Comparison of ENCODE assay signal across 8 mouse cellular contexts in genomic region chr15:51592511-51593498, GRCm38 (mm10).
DNase-seq lines count a peak whose midpoint lies in the region; ATAC-seq and TF ChIP-seq lines count a peak whose summit lies in the region.

No protein-coding gene starts in this region.

- H3K4me2 ChIP-seq in lung, embryonic 15.5 days = peak overlapping the region; percentile 49; the same call in 1 of the 2 replicates

- H3K27ac ChIP-seq in heart, embryonic 10.5 days = no peak overlapping the region
- peak overlapping the region; percentile 8; the same call in 1 of the 2 replicates for H3K27ac ChIP-seq in ES-Bruce4 (ENCODE audit: insufficient read depth, low read length)
- H3K27ac ChIP-seq in lung, embryonic 15.5 days = peak overlapping the region; percentile 80

- DNase-seq in heart, adult 11 months = peak; percentile 99
- DNase-seq in heart, embryonic 10.5 days (ENCODE audit: low spot score) = no peak
- peak; percentile 67 for DNase-seq in gastrocnemius, postnatal 25 days
- DNase-seq in yolk sac, embryonic 10.5 days (ENCODE audit: low spot score) = no peak
- DNase-seq in left cerebral cortex, adult 11 months (ENCODE audit: low spot score) = no peak
- DNase-seq in cerebellum, adult 11 months = no peak

- ATAC-seq in lung, embryonic 15.5 days (ENCODE audit: borderline replicate concordance, extremely low read depth, low FRiP score, low TSS enrichment) = peak; percentile 35; the same call in 1 of the 2 replicates

- 0 out of 2 replicates have a peak overlapping the region, but pooled peaks have one; percentile 52 for H3K9ac ChIP-seq in ES-Bruce4 (ENCODE audit: low read depth, poor library complexity, severe bottlenecking)
- H3K9ac ChIP-seq in lung, embryonic 15.5 days = no peak overlapping the region

- 0 out of 2 replicates have a peak, but pooled peaks cover 5% of the 10 kb centered on the region for H3K4me1 ChIP-seq in heart, embryonic 10.5 days
- no peaks in the 10 kb centered on the region for H3K4me1 ChIP-seq in ES-Bruce4 (ENCODE audit: control insufficient read depth, insufficient read depth, low read length)
- H3K4me1 ChIP-seq in lung, embryonic 15.5 days = peaks cover 11% of the 10 kb centered on the region; the same call in 1 of the 2 replicates

- no peak for TF ChIP-seq POLR2A in ES-Bruce4 (IDR thresholded peaks at IDR 0.05; ENCODE audit: insufficient read depth, low read length)

- 61% methylated on average over 13 of the region's 13 CpGs for WGBS in heart, embryonic 10.5 days
- 63% methylated on average over 13 of the region's 13 CpGs for WGBS in lung, embryonic 15.5 days

- no peaks in the 10 kb centered on the region for H3K27me3 ChIP-seq in heart, embryonic 10.5 days (ENCODE audit: insufficient read depth, poor library complexity, severe bottlenecking)
- H3K27me3 ChIP-seq in ES-Bruce4 (ENCODE audit: control insufficient read depth, insufficient read depth, low read length, poor library complexity, severe bottlenecking) = no peaks in the 10 kb centered on the region
- H3K27me3 ChIP-seq in lung, embryonic 15.5 days = no peaks in the 10 kb centered on the region

- no peak for TF ChIP-seq EP300 in ES-Bruce4 (IDR thresholded peaks at IDR 0.05; ENCODE audit: insufficient read depth, low read depth, low read length)

- H3K4me3 ChIP-seq in heart, embryonic 10.5 days = no peak overlapping the region
- no peak overlapping the region for H3K4me3 ChIP-seq in ES-Bruce4 (ENCODE audit: low read depth, low read length)
- no peak overlapping the region for H3K4me3 ChIP-seq in lung, embryonic 15.5 days

- no peaks in the 10 kb centered on the region for H3K36me3 ChIP-seq in heart, embryonic 10.5 days
- H3K36me3 ChIP-seq in ES-Bruce4 (ENCODE audit: control insufficient read depth, insufficient read depth, low read length, poor library complexity, severe bottlenecking) = no peaks in the 10 kb centered on the region
- H3K36me3 ChIP-seq in lung, embryonic 15.5 days = no peaks in the 10 kb centered on the region

- no peaks in the 10 kb centered on the region for H3K9me3 ChIP-seq in heart, embryonic 10.5 days
- H3K9me3 ChIP-seq in ES-Bruce4 (replicated peaks; ENCODE audit: control insufficient read depth, insufficient read depth, low read length, poor library complexity, severe bottlenecking) = no peaks in the 10 kb centered on the region
- H3K9me3 ChIP-seq in lung, embryonic 15.5 days = no peaks in the 10 kb centered on the region

- TF ChIP-seq CTCF in ES-Bruce4 (IDR thresholded peaks at IDR 0.05; ENCODE audit: low read depth, low read length) = no peak

Comparison
In these comparisons a context has a peak if more than half of its experiments do, and no peak if none do; other contexts are left out.
1. DNase-seq: peak in heart, adult 11 months (single experiment) and gastrocnemius, postnatal 25 days (single experiment); none in heart, embryonic 10.5 days (single experiment), yolk sac, embryonic 10.5 days (single experiment), left cerebral cortex, adult 11 months (single experiment) and cerebellum, adult 11 months (single experiment).